Mouse (Mus musculus) neural tube, embryonic 14.5 days (tissue): ENCODE data around the gene Bet1l. TPM values are rescaled to one million over a fixed set of nuclear protein-coding genes. Genes with fewer than 3 reads are reported as not detected.

Experiments used
- ATAC-seq: fragments of 200-750 bp; cut with Nextera tagmentation; 2 replicates; pipeline ENCODE4 v1.8.0; 2017; ENCODE audit warnings: low read depth, mild to moderate bottlenecking, moderate TSS enrichment, moderate library complexity
- H3K27ac ChIP-seq: fragments of 300-500 bp; sonication (generic); 2 replicates; pipeline ENCODE4 v1.5.1; 2014; ENCODE audit warnings: low read depth, mild to moderate bottlenecking, control low read depth, low read length, moderate library complexity, mixed read lengths
- H3K27me3 ChIP-seq: fragments of 300-500 bp; sonication (generic); 2 replicates; pipeline ENCODE4 v1.6.1; 2014; ENCODE audit warnings: low read length; ENCODE audit not compliant: control insufficient read depth, insufficient read depth
- H3K36me3 ChIP-seq: fragments of 300-500 bp; sonication (generic); 2 replicates; pipeline ENCODE4 v1.6.1; 2014; ENCODE audit warnings: low read length, mixed read lengths; ENCODE audit not compliant: control insufficient read depth, insufficient read depth
- H3K4me1 ChIP-seq: fragments of 300-500 bp; sonication (generic); 2 replicates; pipeline ENCODE4 v1.6.1; 2014; ENCODE audit warnings: low read length; ENCODE audit not compliant: control insufficient read depth, insufficient read depth
- H3K4me2 ChIP-seq: fragments of 300-500 bp; sonication (generic); 2 replicates; pipeline ENCODE4 v1.6.1; 2014; ENCODE audit warnings: mild to moderate bottlenecking, low read depth, low read length, control low read depth
- H3K4me3 ChIP-seq: fragments of 300-500 bp; sonication (generic); 2 replicates; pipeline ENCODE4 v1.5.1; 2014; ENCODE audit warnings: low read depth, low read length, control low read depth, mixed read lengths
- H3K9ac ChIP-seq: fragments of 300-500 bp; sonication (generic); replicated peaks from 2 replicates; pipeline ENCODE4 v1.6.1; 2014; ENCODE audit warnings: low read depth, mild to moderate bottlenecking, control low read depth, low read length, mixed read lengths
- H3K9me3 ChIP-seq: fragments of 300-500 bp; sonication (generic); 2 replicates; pipeline ENCODE4 v1.6.1; 2016; ENCODE audit warnings: low read length; ENCODE audit not compliant: control insufficient read depth
- WGBS: fragments of 180-500 bp; shearing (Covaris S2); extraction: QIAGEN DNeasy Blood & Tissue Kit; methylation state at CpG from one replicate; pipeline ENCODE4 v1.1.7; 2014; 5-methylcytosine and 5-hydroxymethylcytosine counted together
- polyA plus RNA-seq: library from polyadenylated mRNA; unstranded; fragments of >200 nt; fragmentation: Nextera tagmentation; extraction: Ambion mirVana; gene quantifications from 2 replicates; pipeline ENCODE4 v1.2.1, GENCODE M21; 2014

Bet1l gene
- polyA plus RNA-seq, 1 experiment from 2014 or later = 55.8 TPM

GRCm38 (mm10) chr7:140822731-140823130 is 34.6 kb downstream of the Bet1l start:
- Histone ChIP-seq H3K36me3 (no peaks in the 10 kb centered on the region), H3K4me2 (no peak overlapping the region), H3K4me3 (no peak overlapping the region), H3K27me3 (no peaks in the 10 kb centered on the region), H3K4me1 (0 out of 2 replicates have a peak, but pooled peaks cover 6% of the 10 kb centered on the region), H3K9ac (no peak overlapping the region), H3K27ac (no peak overlapping the region), H3K9me3 (no peaks in the 10 kb centered on the region)
- WGBS = 96% methylated on average over 4 of the region's 4 CpGs
- ATAC-seq = no peak

- Histone ChIP-seq H3K4me1 (0 out of 2 replicates have a peak, but pooled peaks cover 6% of the 10 kb centered on the region), H3K27me3 (no peaks in the 10 kb centered on the region), H3K4me2 (peak within 1 kb of the TSS; percentile 60), H3K36me3 (no peaks in the 10 kb centered on the region; the same call in 1 of the 2 replicates), H3K9me3 (no peaks in the 10 kb centered on the region), H3K27ac (peak within 1 kb of the TSS; percentile 93), H3K4me3 (peak within 1 kb of the TSS; percentile 61), H3K9ac (peak within 1 kb of the TSS; percentile 84)
- 1% methylated on average over 21 of the region's 21 CpGs for WGBS
- peak; percentile 93 for ATAC-seq
These were observed 35.6 kb downstream of the Bet1l start, which contains the start of gene Zfp941 for GRCm38 (mm10) chr7:140821653-140822329. TSS of gene Zfp941 (minus strand) at chr7:140822178.

GRCm38 (mm10) chr7:140821305-140821652 is 36.1 kb downstream of the Bet1l start:
- 41% methylated on average over 5 of the region's 5 CpGs for WGBS
- no peaks in the 10 kb centered on the region for H3K27me3 ChIP-seq
- H3K9ac ChIP-seq = peak overlapping the region; percentile 84
- H3K4me1 ChIP-seq = 0 out of 2 replicates have a peak, but pooled peaks cover 6% of the 10 kb centered on the region
- H3K4me3 ChIP-seq = peak overlapping the region; percentile 61
- no peaks in the 10 kb centered on the region; the same call in 1 of the 2 replicates for H3K36me3 ChIP-seq
- H3K4me2 ChIP-seq = peak overlapping the region; percentile 60
- peak; percentile 66 for ATAC-seq
- H3K27ac ChIP-seq = peak overlapping the region; percentile 93
- H3K9me3 ChIP-seq = no peaks in the 10 kb centered on the region

GRCm38 (mm10) chr7:140820173-140820572 is 37.2 kb downstream of the Bet1l start:
- H3K27ac ChIP-seq = no peak overlapping the region
- 0 out of 2 replicates have a peak, but pooled peaks cover 6% of the 10 kb centered on the region for H3K4me1 ChIP-seq
- no peak overlapping the region for H3K4me3 ChIP-seq
- peak overlapping the region; percentile 19; the same call in 1 of the 2 replicates for H3K4me2 ChIP-seq
- WGBS = 46% methylated on average over 4 of the region's 4 CpGs
- H3K27me3 ChIP-seq = no peaks in the 10 kb centered on the region
- H3K9me3 ChIP-seq = no peaks in the 10 kb centered on the region
- H3K36me3 ChIP-seq = no peaks in the 10 kb centered on the region; the same call in 1 of the 2 replicates
- no peak for ATAC-seq
- H3K9ac ChIP-seq = no peak overlapping the region

GRCm38 (mm10) chr7:140812850-140813249 is 44.5 kb downstream of the Bet1l start:
- H3K36me3 ChIP-seq = peaks cover 19% of the 10 kb centered on the region
- ATAC-seq = no peak
- WGBS = 95% methylated on average over 12 of the region's 12 CpGs
- no peak overlapping the region for H3K9ac ChIP-seq
- H3K4me2 ChIP-seq = no peak overlapping the region
- H3K4me3 ChIP-seq = no peak overlapping the region
- no peak overlapping the region for H3K27ac ChIP-seq
- H3K9me3 ChIP-seq = no peaks in the 10 kb centered on the region
- H3K4me1 ChIP-seq = no peaks in the 10 kb centered on the region
- H3K27me3 ChIP-seq = no peaks in the 10 kb centered on the region

GRCm38 (mm10) chr7:140811714-140812113 is 45.7 kb downstream of the Bet1l start:
- Histone ChIP-seq H3K36me3 (peaks cover 19% of the 10 kb centered on the region), H3K4me3 (no peak overlapping the region), H3K9ac (no peak overlapping the region), H3K4me1 (no peaks in the 10 kb centered on the region), H3K4me2 (no peak overlapping the region), H3K27me3 (no peaks in the 10 kb centered on the region), H3K27ac (no peak overlapping the region), H3K9me3 (no peaks in the 10 kb centered on the region)
- ATAC-seq = no peak
- WGBS = 89% methylated on average over 13 of the region's 13 CpGs

- Histone ChIP-seq H3K9ac (no peak overlapping the region), H3K36me3 (peaks cover 19% of the 10 kb centered on the region), H3K4me2 (no peak overlapping the region), H3K27me3 (no peaks in the 10 kb centered on the region), H3K9me3 (no peaks in the 10 kb centered on the region), H3K4me3 (no peak overlapping the region), H3K27ac (no peak overlapping the region), H3K4me1 (no peaks in the 10 kb centered on the region)
- 93% methylated on average over 6 of the region's 6 CpGs for WGBS
- no peak for ATAC-seq
These were observed 46.9 kb downstream of the Bet1l start for GRCm38 (mm10) chr7:140810496-140810895.

GRCm38 (mm10) chr7:140805704-140806103 is 51.7 kb downstream of the Bet1l start:
- no peaks in the 10 kb centered on the region for H3K27me3 ChIP-seq
- no peak overlapping the region for H3K4me2 ChIP-seq
- H3K9me3 ChIP-seq = no peaks in the 10 kb centered on the region
- no peak overlapping the region for H3K27ac ChIP-seq
- no peaks in the 10 kb centered on the region for H3K4me1 ChIP-seq
- no peak overlapping the region for H3K9ac ChIP-seq
- 12% methylated on average over 1 of the region's 1 CpGs for WGBS
- ATAC-seq = no peak
- H3K36me3 ChIP-seq = no peaks in the 10 kb centered on the region; the same call in none of the 2 replicates
- no peak overlapping the region for H3K4me3 ChIP-seq
